Mouse (Mus musculus) liver, adult 2 months (tissue): Measurements from ENCODE around the gene Gm48551.

ENCODE experiments used
- CTCF ChIP-seq: fragments of 200-500 bp; IDR thresholded peaks from 2 replicates; pipeline ENCODE4 v1.5.1; 2011; ENCODE audit warnings: low read depth, low read length, control low read depth
- POLR2A ChIP-seq: fragments of 200-500 bp; IDR thresholded peaks from 2 replicates; pipeline ENCODE4 v1.6.1; 2011; ENCODE audit warnings: low read length, control low read depth; ENCODE audit not compliant: insufficient read depth; ENCODE audit errors: extremely low read depth

GRCm38 (mm10) chr10:81421041-81421796, 37.0 kb downstream of the Gm48551 start:
- TF ChIP-seq CTCF, result no peak
- TF ChIP-seq POLR2A, result no peak
